Mouse (Mus musculus) midbrain, embryonic 16.5 days (tissue): Measurements from ENCODE around the gene Iars2. TPM values are rescaled to one million over a fixed set of nuclear protein-coding genes. Genes with fewer than 3 reads are reported as not detected.

Source experiments
- microRNA counts: library from miRNA; unstranded; fragments of <30 nt; microRNA quantifications from one replicate; lab custom pipeline; 2016
- microRNA-seq: library from miRNA; unstranded; fragments of <30 nt; microRNA quantifications from one replicate; pipeline ENCODE4, GENCODE M21; 2017
- polyA plus RNA-seq: library from polyadenylated mRNA; unstranded; fragments of >200 nt; fragmentation: Nextera tagmentation; extraction: Ambion mirVana; gene quantifications from 2 replicates; pipeline ENCODE4 v1.2.1, GENCODE M21; 2015

Iars2 gene
- polyA plus RNA-seq, 1 experiment from 2014 or later, result 17.0 TPM

MicroRNAs encoded within 50 kb of the gene (microRNA counts, 519-probe panel; counts per million panel counts)
- microRNA mmu-miR-194 (lab: Ali Mortazavi, UCI) (386 counts per million, percentile 18 among the panel's probes with 10 or more counts), microRNA mmu-miR-664 (lab: Ali Mortazavi, UCI) (1,856 counts per million, percentile 40 among the panel's probes with 10 or more counts)

Small RNA genes lying within 50 kb of the gene (microRNA-seq; reads per million reads assigned to microRNA genes)
- gene Mir194-1 (2.9 reads per million, percentile 13 among the genes with 10 or more reads in this experiment), gene Mir215 (5.7 reads per million, percentile 25 among the genes with 10 or more reads in this experiment), gene Mir664 (25.3 reads per million, percentile 39 among the genes with 10 or more reads in this experiment)

Other genes with a start within 250 kb of the Iars2 start
- 26.6 TPM in 2 replicates for gene Rab3gap2, start 125.3 kb downstream of the Iars2 start, polyA plus RNA-seq
- gene Bpnt1, start 2.8 kb upstream of the Iars2 start, polyA plus RNA-seq, result 45.2 and 46.1 TPM in 2 replicates
- gene Eprs, start 33.6 kb upstream of the Iars2 start, polyA plus RNA-seq, result 128 and 143 TPM in 2 replicates
- 6.5 and 7.9 TPM in 2 replicates for gene Slc30a10, start 125.5 kb upstream of the Iars2 start, polyA plus RNA-seq